Mouse (Mus musculus) granulocyte monocyte progenitor cell, adult 5-6 weeks (primary cell): ENCODE results near the gene Chn2. TPM values are rescaled to one million over a fixed set of nuclear protein-coding genes. Genes with fewer than 3 reads are reported as not detected.

ENCODE experiments used
- ATAC-seq: replicated peaks from 2 replicates; pipeline ENCODE4 v1.8.0; 2016; ENCODE audit warnings: mild to moderate bottlenecking, moderate TSS enrichment, inconsistent platforms; ENCODE audit not compliant: poor library complexity, severe bottlenecking
- total RNA-seq, 2 experiments: library from RNA; stranded (forward) in 1 of 2; stranded (reverse) in 1 of 2; fragments of 200-712, 200-1000 nt in 1 of 2; fragments of >200 nt in 1 of 2; fragmentation: Nextera tagmentation in 1 of 2; gene quantifications; 2 replicates each; pipeline ENCODE4 v1.2.3; 2014 to 2017

Gene Chn2
- total RNA-seq (2014; fragmentation: Nextera tagmentation) (13.6 and 15.2 TPM in 2 replicates), total RNA-seq (2017) (8.3 and 11.2 TPM in 2 replicates)

GRCm38 (mm10) chr6:54039357-54039804 is at the start of gene Chn2:
TSS of gene Chn2 (plus strand) at chr6:54039554.
- ATAC-seq: peak; percentile 40

GRCm38 (mm10) chr6:53992386-53992785 is 47.0 kb upstream of the Chn2 start:
- ATAC-seq: no peak

- ATAC-seq: peak; percentile 81
Observed at GRCm38 (mm10) chr6:53995519-53995918, 43.8 kb upstream of the Chn2 start.

- peak; percentile 62 for ATAC-seq
Observed at GRCm38 (mm10) chr6:53996226-53996955, 43.0 kb upstream of the Chn2 start.

- no peak for ATAC-seq
Observed at GRCm38 (mm10) chr6:54005302-54005701, 34.1 kb upstream of the Chn2 start.

- peak; percentile 85 for ATAC-seq
Observed at GRCm38 (mm10) chr6:54008448-54009120, 30.8 kb upstream of the Chn2 start.

- ATAC-seq: no peak
Observed at GRCm38 (mm10) chr6:54009293-54009692, 30.1 kb upstream of the Chn2 start.

GRCm38 (mm10) chr6:54010362-54010761 is 29.0 kb upstream of the Chn2 start:
- ATAC-seq: no peak

- ATAC-seq: no peak
Observed at GRCm38 (mm10) chr6:54012163-54012562, 27.2 kb upstream of the Chn2 start.

- ATAC-seq: no peak
Observed at GRCm38 (mm10) chr6:54018038-54018437, 21.3 kb upstream of the Chn2 start.

GRCm38 (mm10) chr6:54018861-54019260 is 20.5 kb upstream of the Chn2 start:
- no peak for ATAC-seq

GRCm38 (mm10) chr6:54021123-54021789 is 18.1 kb upstream of the Chn2 start:
- ATAC-seq: peak; percentile 55

- no peak for ATAC-seq
Observed at GRCm38 (mm10) chr6:54023846-54024245, 15.5 kb upstream of the Chn2 start.

GRCm38 (mm10) chr6:54028706-54029105 is 10.6 kb upstream of the Chn2 start:
- ATAC-seq: no peak

GRCm38 (mm10) chr6:54030351-54030750 is 9.0 kb upstream of the Chn2 start:
- no peak for ATAC-seq

- ATAC-seq: no peak
Observed at GRCm38 (mm10) chr6:54030776-54031175, 8.6 kb upstream of the Chn2 start.

GRCm38 (mm10) chr6:54034471-54034870 is 4.9 kb upstream of the Chn2 start:
- ATAC-seq: peak; percentile 74

GRCm38 (mm10) chr6:54035548-54035947 is 3.8 kb upstream of the Chn2 start:
- 0 out of 2 replicates have a peak, but pooled peaks have one; percentile 11 for ATAC-seq

- no peak for ATAC-seq
Observed at GRCm38 (mm10) chr6:54038866-54039265, 488 bp upstream of the Chn2 start.

GRCm38 (mm10) chr6:54039805-54040447 is 572 bp downstream of the Chn2 start:
- ATAC-seq: peak; percentile 71

GRCm38 (mm10) chr6:54040448-54040844 is 1.1 kb downstream of the Chn2 start:
- no peak for ATAC-seq
